Mouse (Mus musculus) spleen, adult 2 months (tissue): ENCODE data around the gene Slc25a10.

ENCODE experiments used
- CTCF ChIP-seq: fragments of 200-500 bp; IDR thresholded peaks from 2 replicates; pipeline ENCODE4 v1.5.1; 2011; ENCODE audit warnings: mild to moderate bottlenecking, inconsistent platforms; ENCODE audit not compliant: insufficient read depth, insufficient read length, insufficient replicate concordance; ENCODE audit errors: extremely low read depth
- POLR2A ChIP-seq: fragments of 200-500 bp; IDR thresholded peaks from 2 replicates; pipeline ENCODE4 v1.6.1; 2011; ENCODE audit warnings: low read depth, low read length, inconsistent platforms

DNA sequence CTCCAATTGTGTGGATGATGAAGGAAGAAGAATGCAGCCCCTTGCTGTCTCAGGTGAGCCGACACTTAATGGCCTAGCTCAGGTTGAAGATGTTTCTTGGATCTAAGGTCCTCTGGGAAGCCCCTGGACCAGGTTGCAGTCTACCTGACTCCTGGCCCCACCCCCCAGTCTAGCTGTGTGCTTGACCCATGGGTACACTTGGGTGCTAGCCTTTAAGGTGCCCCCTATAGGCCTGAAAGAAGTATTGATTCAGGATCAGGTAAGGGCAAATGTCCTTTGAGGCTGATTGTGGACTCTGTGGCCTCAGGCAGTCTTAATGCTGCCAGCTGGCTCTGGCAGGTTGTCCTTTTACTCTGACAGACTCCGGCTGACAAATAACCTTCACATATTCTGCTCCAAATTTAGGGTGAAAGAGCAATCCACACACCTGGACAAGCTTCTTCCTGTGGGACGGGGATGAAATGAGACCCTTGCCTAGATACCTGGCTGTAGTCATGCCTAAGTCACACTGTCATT is 48.8 kb upstream of the Slc25a10 start:
- TF ChIP-seq POLR2A (no peak), CTCF (no peak)
